Mouse (Mus musculus): ENCODE results near the gene Aldh2. TPM values are rescaled to one million over a fixed set of nuclear protein-coding genes. Genes with fewer than 3 reads are reported as not detected.
A peak's percentile ranks its signal among the peaks of the same experiment; 100 is the strongest.
"Not testable (repeated sequence)": the region's sequence is repeated elsewhere in the genome, so short reads cannot be mapped to it uniquely, and the experiment has no call there.

Aldh2 gene
- total RNA-seq, 2 experiments from 2014 or later, result 95.1 to 103 TPM

GRCm38 (mm10) chr5:121546530-121546895, 47.1 kb downstream of the Aldh2 start:
- DNase-seq, result peak; percentile 73

GRCm38 (mm10) chr5:121545793-121546529, 47.7 kb downstream of the Aldh2 start, which contains the start of gene Mapkapk5:
Gene Mapkapk5, minus strand, starts transcription at chr5:121545905.
- peak; percentile 98 for DNase-seq

- peak; percentile 53 for DNase-seq
Observed at GRCm38 (mm10) chr5:121544910-121545792, 48.5 kb downstream of the Aldh2 start, which contains the start of the genes Adam1a and Gm42878. Gene Adam1a, minus strand, starts transcription at chr5:121545482. Gene Gm42878, minus strand, starts transcription at chr5:121545482.

- DNase-seq, result no peak
Observed at GRCm38 (mm10) chr5:121543370-121543769, 50.3 kb downstream of the Aldh2 start.

- DNase-seq, result no peak
Observed at GRCm38 (mm10) chr5:121541235-121541634, 52.4 kb downstream of the Aldh2 start.

GRCm38 (mm10) chr5:121540066-121540465, 53.6 kb downstream of the Aldh2 start:
- DNase-seq, result no peak

GRCm38 (mm10) chr5:121537588-121537987, 56.0 kb downstream of the Aldh2 start:
- DNase-seq, result no peak

- no peak for DNase-seq
Observed at GRCm38 (mm10) chr5:121536921-121537555, 56.6 kb downstream of the Aldh2 start.

- no peak for DNase-seq
Observed at GRCm38 (mm10) chr5:121535116-121535515, 58.5 kb downstream of the Aldh2 start.

- no peak for DNase-seq
Observed at GRCm38 (mm10) chr5:121534521-121534920, 59.1 kb downstream of the Aldh2 start.

- DNase-seq, result peak; percentile 10
Observed at GRCm38 (mm10) chr5:121526961-121527360, 66.7 kb downstream of the Aldh2 start.

- no peak for DNase-seq
Observed at GRCm38 (mm10) chr5:121526526-121526925, 67.1 kb downstream of the Aldh2 start.

GRCm38 (mm10) chr5:121525774-121526450, 67.7 kb downstream of the Aldh2 start:
- peak; percentile 56 for DNase-seq

- not testable (repeated sequence) for DNase-seq
Observed at GRCm38 (mm10) chr5:121519758-121520157, 73.9 kb downstream of the Aldh2 start.

GRCm38 (mm10) chr5:121518983-121519382, 74.6 kb downstream of the Aldh2 start:
- DNase-seq, result no peak

Other genes with a start within 250 kb of the Aldh2 start
- gene Trafd1, start 208.2 kb downstream of the Aldh2 start, total RNA-seq (2021), result 10 to 100 TPM; 55.0 to 66.2 TPM
- 10 to 100 TPM; 21.6 TPM for gene Naa25, start 195.9 kb downstream of the Aldh2 start, total RNA-seq (2021)
- 1 to 10 TPM; 5.5 to 5.6 TPM for gene Tmem116, start 141.9 kb downstream of the Aldh2 start, total RNA-seq (2021)
- gene Erp29, start 141.3 kb downstream of the Aldh2 start, total RNA-seq (2021), result 100 to 1,000 TPM; 110 TPM
- gene Adam1b, start 90.4 kb downstream of the Aldh2 start, total RNA-seq (2021), result not detected
- 1 to 10 TPM; 3.1 to 3.8 TPM for gene Adam1a, start 48.3 kb downstream of the Aldh2 start, total RNA-seq (2021)
- not detected for gene Gm42878, start 48.3 kb downstream of the Aldh2 start, total RNA-seq (2021)
- gene Mapkapk5, start 47.9 kb downstream of the Aldh2 start, total RNA-seq (2021), result 10 to 100 TPM; 55.7 to 61.0 TPM
- gene Acad12, start 25.1 kb upstream of the Aldh2 start, total RNA-seq (2021), result 10 to 100 TPM; 21.0 to 21.2 TPM
- gene Acad10, start 66.7 kb upstream of the Aldh2 start, total RNA-seq (2021), result 1 to 10 TPM; 7.1 to 7.8 TPM
- 10 to 100 TPM; 26.8 to 32.0 TPM for gene Brap, start 66.7 kb upstream of the Aldh2 start, total RNA-seq (2021)
- 100 to 1,000 TPM; 174 to 180 TPM for gene Atxn2, start 117.5 kb upstream of the Aldh2 start, total RNA-seq (2021)
- gene Sh2b3, start 243.8 kb upstream of the Aldh2 start, total RNA-seq (2021), result 10 to 100 TPM; 36.7 to 39.2 TPM